Mouse (Mus musculus) liver, embryonic 14.5 days (tissue): ENCODE results near the gene Aqp9. TPM values are rescaled to one million over a fixed set of nuclear protein-coding genes. Genes with fewer than 3 reads are reported as not detected.

ENCODE experiments used
- ATAC-seq: fragments of 200-750 bp; cut with Nextera tagmentation; 2 replicates; pipeline ENCODE4 v1.8.0; 2017; ENCODE audit warnings: moderate number of reproducible peaks, mild to moderate bottlenecking, moderate library complexity; ENCODE audit not compliant: insufficient read depth
- DNase-seq, 3 experiments: peaks; one replicate each; pipeline ENCODE4 v3.0.0-alpha.2; 2012 to 2013; ENCODE audit warnings: low read depth in 3 of 3, low spot score in 3 of 3
- H3K27ac ChIP-seq: fragments of 300-500 bp; sonication (generic); 2 replicates; pipeline ENCODE4 v1.5.1; 2014; ENCODE audit warnings: moderate library complexity, mild to moderate bottlenecking, control low read depth, inconsistent platforms
- H3K27me3 ChIP-seq: fragments of 300-500 bp; sonication (generic); 2 replicates; pipeline ENCODE4 v1.6.1; 2014; ENCODE audit warnings: mild to moderate bottlenecking, low read length, moderate library complexity; ENCODE audit not compliant: control insufficient read depth, insufficient read depth
- H3K36me3 ChIP-seq: fragments of 300-500 bp; sonication (generic); replicated peaks from 2 replicates; pipeline ENCODE4 v1.6.1; 2014; ENCODE audit warnings: low read depth; ENCODE audit not compliant: control insufficient read depth, insufficient read depth
- H3K4me1 ChIP-seq, 2 experiments: fragments of 200-500 bp in 1 of 2; fragments of 300-500 bp in 1 of 2; sonication (generic) in 1 of 2; replicated peaks; 2 replicates each; pipeline ENCODE4 v1.6.1; 2012 to 2014; ENCODE audit warnings: antibody characterized with exemption in 1 of 2, inconsistent platforms in 1 of 2, low read length in 1 of 2; ENCODE audit not compliant: control insufficient read depth in 2 of 2, insufficient read depth in 2 of 2
- H3K4me2 ChIP-seq: fragments of 300-500 bp; sonication (generic); 2 replicates; pipeline ENCODE4 v1.6.1; 2014; ENCODE audit warnings: low read depth, mild to moderate bottlenecking, control low read depth, moderate library complexity
- H3K4me3 ChIP-seq, 2 experiments: fragments of 200-500 bp in 1 of 2; fragments of 300-500 bp in 1 of 2; sonication (generic) in 1 of 2; 2 replicates each; pipeline ENCODE4 v1.5.1; 2012 to 2014; ENCODE audit warnings: low read depth in 2 of 2, low read length in 2 of 2, mild to moderate bottlenecking in 2 of 2, control low read depth in 1 of 2, inconsistent platforms in 1 of 2, moderate library complexity in 1 of 2; ENCODE audit not compliant: insufficient read depth in 1 of 2
- H3K9ac ChIP-seq: fragments of 300-500 bp; sonication (generic); replicated peaks from 2 replicates; pipeline ENCODE4 v1.6.1; 2014; ENCODE audit warnings: mild to moderate bottlenecking, control low read depth, moderate library complexity
- H3K9me3 ChIP-seq: fragments of 300-500 bp; sonication (generic); 2 replicates; pipeline ENCODE4 v1.6.1; 2016; ENCODE audit warnings: low read length, mixed read lengths; ENCODE audit not compliant: control insufficient read depth
- CTCF ChIP-seq: IDR thresholded peaks from 2 replicates; pipeline ENCODE4 v1.5.1; 2016; ENCODE audit warnings: antibody characterized with exemption, low read depth, control low read depth
- EP300 ChIP-seq: IDR thresholded peaks from 2 replicates; pipeline ENCODE4 v1.6.1; 2016; ENCODE audit warnings: antibody characterized with exemption, low read depth
- WGBS: fragments of 180-500 bp; shearing (Covaris S2); extraction: QIAGEN DNeasy Blood & Tissue Kit; methylation state at CpG from one replicate; pipeline ENCODE4 v1.1.7; 2014; ENCODE audit not compliant: insufficient replicate concordance; 5-methylcytosine and 5-hydroxymethylcytosine counted together
- polyA plus RNA-seq, 2 experiments: library from polyadenylated mRNA; depleted of rRNA in 1 of 2; stranded (reverse) in 1 of 2; unstranded in 1 of 2; fragments of >200 nt; fragmentation: Nextera tagmentation in 1 of 2; extraction: Ambion mirVana in 1 of 2; gene quantifications; 2 replicates each; pipeline versions ENCODE4 v1.2.1 to v1.2.3; 2012 to 2014

The Aqp9 gene
- polyA plus RNA-seq, 2 experiments: 4.1 to 8.6 TPM

- 67% methylated on average over 2 of the region's 2 CpGs for WGBS
- H3K27ac ChIP-seq: no peak overlapping the region
- no peak for ATAC-seq
- no peaks in the 10 kb centered on the region for H3K27me3 ChIP-seq
- peaks cover 0 to 16% of the 10 kb centered on the region in 2 experiments; a peak in 2 of 4 replicates for H3K4me1 ChIP-seq
- no peaks in the 10 kb centered on the region for H3K9me3 ChIP-seq
- TF ChIP-seq CTCF: no peak
- no peak for TF ChIP-seq EP300
- H3K9ac ChIP-seq: no peak overlapping the region
- no peak for DNase-seq
- no peak overlapping the region for H3K4me2 ChIP-seq
- H3K36me3 ChIP-seq: no peaks in the 10 kb centered on the region
- no peak overlapping the region for H3K4me3 ChIP-seq
Measured at GRCm38 (mm10) chr9:71138936-71139335, 29.5 kb downstream of the Aqp9 start.

DNA sequence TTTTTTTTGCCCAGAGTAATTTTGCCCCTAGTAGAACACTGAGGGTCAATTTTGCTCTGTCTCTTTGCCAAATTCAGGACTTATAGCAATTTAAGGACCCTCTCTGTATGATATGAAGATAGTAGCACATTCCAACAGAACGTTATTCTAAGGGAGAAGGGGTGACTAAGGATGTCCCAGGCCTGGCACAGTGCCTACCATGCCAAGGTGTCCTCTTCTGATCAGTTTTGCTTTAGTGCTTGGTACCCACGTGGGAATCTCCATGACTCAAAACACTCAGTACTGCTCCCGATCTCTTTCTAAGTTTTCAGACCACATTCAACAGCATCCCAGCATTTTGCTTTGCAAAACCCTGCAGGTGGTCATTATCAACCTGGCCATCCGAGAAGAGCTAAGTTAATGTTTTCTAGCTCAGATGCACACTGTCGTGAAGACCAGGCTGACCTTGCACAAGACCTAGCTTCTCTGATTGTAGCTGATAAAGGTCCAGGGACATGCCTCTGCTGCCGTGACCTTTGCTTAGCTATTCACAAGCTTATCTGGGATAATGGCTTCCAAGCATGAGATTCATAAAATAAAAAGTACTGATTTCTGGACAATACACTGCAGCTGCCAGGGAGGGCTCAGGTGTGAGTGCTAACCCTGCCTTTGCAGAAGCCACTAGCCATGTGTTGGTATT is 31.1 kb downstream of the Aqp9 start:
- DNase-seq: no peak
- WGBS: 52% methylated on average over 6 of the region's 6 CpGs
- 0 out of 2 replicates have a peak, but pooled peaks have one; percentile 41 for ATAC-seq

DNA sequence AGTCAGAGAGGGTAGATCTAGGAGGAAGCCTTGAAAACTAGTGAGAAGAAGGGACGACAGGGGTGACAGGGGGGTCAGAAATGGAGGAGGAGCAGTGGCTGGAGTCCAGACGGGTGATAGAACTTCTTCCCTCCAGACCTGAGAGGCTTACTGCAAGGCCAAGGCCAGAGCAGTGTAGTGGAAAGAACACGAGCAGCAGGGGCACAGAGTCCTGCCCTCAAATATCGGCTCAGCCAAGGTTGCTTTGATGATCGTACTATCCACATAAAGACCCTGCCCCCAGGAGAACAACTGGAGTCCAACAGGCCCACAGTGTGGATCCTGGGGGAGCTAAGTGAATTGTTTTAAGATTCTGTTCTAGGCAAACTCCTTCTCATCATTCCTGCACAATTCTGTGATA is 33.4 kb downstream of the Aqp9 start:
- ATAC-seq (no peak), DNase-seq (no peak)
- Histone ChIP-seq H3K4me1 (peaks cover 0 to 18% of the 10 kb centered on the region in 2 experiments; a peak in 2 of 4 replicates), H3K27me3 (no peaks in the 10 kb centered on the region), H3K9me3 (no peaks in the 10 kb centered on the region), H3K4me2 (no peak overlapping the region), H3K36me3 (no peaks in the 10 kb centered on the region), H3K4me3 (no peak overlapping the region), H3K27ac (no peak overlapping the region), H3K9ac (no peak overlapping the region)
- WGBS: 55% methylated on average over 5 of the region's 5 CpGs
- TF ChIP-seq EP300: no peak
- no peak for TF ChIP-seq CTCF

More for the DNA sequence above, 31.1 kb downstream of the Aqp9 start:
- H3K4me2 ChIP-seq: no peak overlapping the region
- H3K36me3 ChIP-seq: no peaks in the 10 kb centered on the region
- no peak overlapping the region for H3K4me3 ChIP-seq
- H3K9ac ChIP-seq: no peak overlapping the region
- H3K4me1 ChIP-seq: peaks cover 0 to 18% of the 10 kb centered on the region in 2 experiments; a peak in 2 of 4 replicates
- no peaks in the 10 kb centered on the region for H3K27me3 ChIP-seq
- H3K27ac ChIP-seq: no peak overlapping the region
- no peaks in the 10 kb centered on the region for H3K9me3 ChIP-seq
- TF ChIP-seq EP300 (no peak), CTCF (no peak)

- no peak overlapping the region for H3K4me3 ChIP-seq
- H3K9ac ChIP-seq: no peak overlapping the region
- H3K4me2 ChIP-seq: no peak overlapping the region
- H3K27me3 ChIP-seq: no peaks in the 10 kb centered on the region
- WGBS: 76% methylated on average over 5 of the region's 5 CpGs
- no peak overlapping the region for H3K27ac ChIP-seq
- no peaks in the 10 kb centered on the region for H3K36me3 ChIP-seq
- TF ChIP-seq CTCF (no peak), EP300 (no peak)
- no peaks in the 10 kb centered on the region for H3K9me3 ChIP-seq
- no peak for DNase-seq
- no peak for ATAC-seq
- peaks cover 0 to 11% of the 10 kb centered on the region in 2 experiments; a peak in 2 of 4 replicates for H3K4me1 ChIP-seq
Measured at GRCm38 (mm10) chr9:71133190-71133589, 35.3 kb downstream of the Aqp9 start.

DNA sequence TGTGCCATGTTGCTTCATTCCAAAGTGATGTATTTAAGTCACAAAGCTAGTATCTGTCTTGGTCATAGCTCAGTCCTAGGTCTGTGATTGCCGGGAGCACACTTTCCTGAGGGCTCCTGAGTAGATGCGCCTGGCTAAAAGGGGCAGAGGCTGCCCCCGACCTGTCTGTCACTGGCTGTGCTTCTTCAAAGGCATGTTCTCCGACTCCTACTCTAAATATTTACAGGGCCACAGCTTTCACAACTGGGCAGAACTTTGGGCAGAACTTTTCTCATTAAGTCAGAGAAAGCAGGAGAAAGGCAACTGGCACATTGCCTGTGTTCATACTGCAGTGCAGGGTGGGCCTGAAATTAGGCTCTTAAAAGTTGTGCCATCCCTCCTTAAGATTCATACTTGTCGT is 36.7 kb downstream of the Aqp9 start:
- Histone ChIP-seq H3K4me2 (no peak overlapping the region), H3K36me3 (no peaks in the 10 kb centered on the region), H3K9ac (no peak overlapping the region), H3K4me1 (peaks cover 0 to 8% of the 10 kb centered on the region in 2 experiments; a peak in 2 of 4 replicates), H3K27ac (no peak overlapping the region), H3K4me3 (no peak overlapping the region), H3K9me3 (no peaks in the 10 kb centered on the region), H3K27me3 (no peaks in the 10 kb centered on the region)
- WGBS: 66% methylated on average over 5 of the region's 5 CpGs
- DNase-seq (no peak), ATAC-seq (no peak)
- TF ChIP-seq CTCF (no peak), EP300 (no peak)
